Mouse (Mus musculus) T-helper 1 cell (primary cell): ENCODE results near the gene Fsd2.

ENCODE experiments used
- in situ Hi-C: fragments of 300-600 bp; cut with MboI, MseI; formaldehyde crosslinking; loops from one replicate; pipeline ENCODE4 v1.15.1; 2025; ENCODE audit warnings: high pct_unique_total_duplicates

Fsd2 gene

DNA sequence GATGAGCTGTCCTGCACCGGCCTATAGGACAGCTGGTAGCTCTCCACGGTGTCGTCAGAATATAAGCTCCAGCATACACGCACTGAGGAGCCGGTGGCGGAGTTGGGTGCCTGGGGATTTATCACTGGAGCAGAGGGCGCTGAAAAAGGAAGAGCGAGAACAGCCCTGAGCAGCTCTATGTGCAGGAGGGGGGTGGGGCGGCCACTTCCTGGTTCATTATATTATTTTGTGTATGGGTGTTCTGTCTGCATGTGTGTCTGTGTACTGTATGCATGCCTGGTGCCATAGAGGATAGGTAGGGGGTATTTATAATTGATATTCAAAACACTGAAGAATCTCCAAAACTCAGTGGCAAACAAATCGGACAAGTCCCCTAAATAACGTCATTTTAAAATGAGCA is 17.9 kb downstream of the Fsd2 start:
- in situ Hi-C loops, result no loop called here

DNA sequence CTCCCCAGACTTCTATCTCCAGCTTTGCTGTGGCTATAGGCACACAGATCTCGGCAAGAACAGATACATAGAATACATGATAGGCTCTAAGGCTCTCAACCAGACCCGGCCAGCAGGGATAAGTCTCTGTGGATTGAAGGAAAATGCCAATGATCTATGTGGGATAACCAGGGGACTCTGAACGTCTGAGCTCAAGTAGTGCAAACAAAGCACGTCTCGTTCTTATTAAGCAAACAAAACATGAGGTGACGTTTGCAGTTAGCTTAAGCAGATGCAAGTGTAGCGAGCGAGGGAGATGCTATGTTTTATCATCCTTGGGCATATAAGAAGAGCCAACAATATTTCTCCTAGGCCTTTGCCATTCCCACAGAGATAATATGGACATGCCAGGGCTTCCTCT is 23.8 kb downstream of the Fsd2 start:
- in situ Hi-C loops, result no loop called here

DNA sequence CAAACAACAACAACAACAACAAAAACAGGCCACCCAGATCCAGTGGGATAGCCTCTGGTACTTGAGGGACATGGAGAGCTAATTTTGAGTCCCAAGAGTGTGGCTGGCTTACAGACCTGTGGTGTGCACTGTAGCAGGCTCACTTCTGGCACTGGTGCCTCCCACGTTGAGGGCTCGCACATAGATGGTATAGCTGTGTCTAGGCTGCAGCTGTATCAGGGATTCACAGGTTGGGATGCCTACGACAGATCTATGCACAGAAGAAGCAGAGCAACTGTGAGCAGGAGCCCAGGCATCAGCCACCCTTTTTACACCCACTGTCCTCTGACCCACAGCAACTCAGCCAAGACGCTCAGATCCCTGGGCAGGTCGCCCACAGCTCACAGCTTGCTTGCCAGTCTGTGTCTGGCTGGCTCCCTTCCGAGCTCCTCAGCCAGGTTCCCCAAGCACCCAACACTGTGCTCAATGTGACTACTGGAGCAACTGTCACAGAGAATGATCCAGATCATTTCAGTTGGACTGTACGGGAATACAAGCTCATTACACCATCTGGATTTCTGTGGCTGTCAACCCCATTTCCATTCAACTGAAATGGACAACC is 24.7 kb downstream of the Fsd2 start:
- in situ Hi-C loops, result no loop called here

DNA sequence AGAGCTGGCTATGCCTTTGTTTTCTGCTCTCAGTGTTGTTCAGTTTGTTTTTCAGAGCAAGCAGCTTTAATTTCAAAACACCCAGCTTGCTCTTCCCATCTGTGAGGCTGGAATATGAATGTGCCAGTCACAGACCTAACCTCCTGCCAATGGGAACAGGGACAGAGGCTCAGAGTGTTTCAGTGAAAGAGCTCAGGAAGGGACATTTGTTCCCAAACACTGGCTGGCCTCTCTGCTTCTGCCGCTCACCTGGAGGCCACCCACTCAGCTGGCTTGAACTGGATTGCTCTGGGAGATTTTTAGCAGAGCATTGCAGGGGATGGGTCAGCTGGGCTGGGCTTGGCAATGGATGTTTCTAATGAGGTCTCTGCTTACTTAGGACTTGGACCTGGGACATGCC is 25.7 kb downstream of the Fsd2 start:
- in situ Hi-C loops, result no loop called here

DNA sequence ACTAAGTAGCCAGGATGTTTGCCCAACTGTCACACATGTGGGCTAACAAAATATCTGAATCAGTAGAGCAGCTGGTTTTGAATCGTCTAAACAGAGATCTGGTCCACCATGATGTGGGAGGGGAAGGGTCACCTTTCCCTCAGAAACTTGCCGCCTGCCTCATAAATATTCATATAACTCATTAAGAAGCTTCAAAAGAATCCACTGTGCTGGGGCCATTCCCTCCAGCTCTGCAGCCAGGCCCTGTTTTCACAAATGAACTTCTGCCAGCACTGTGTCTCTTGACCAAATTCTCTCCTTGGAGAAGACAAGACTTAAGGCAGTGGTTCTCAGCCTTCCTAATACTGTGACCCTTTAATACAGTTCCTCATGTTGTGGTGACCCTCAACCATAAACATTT is 27.2 kb downstream of the Fsd2 start:
- in situ Hi-C loops, result no loop called here

DNA sequence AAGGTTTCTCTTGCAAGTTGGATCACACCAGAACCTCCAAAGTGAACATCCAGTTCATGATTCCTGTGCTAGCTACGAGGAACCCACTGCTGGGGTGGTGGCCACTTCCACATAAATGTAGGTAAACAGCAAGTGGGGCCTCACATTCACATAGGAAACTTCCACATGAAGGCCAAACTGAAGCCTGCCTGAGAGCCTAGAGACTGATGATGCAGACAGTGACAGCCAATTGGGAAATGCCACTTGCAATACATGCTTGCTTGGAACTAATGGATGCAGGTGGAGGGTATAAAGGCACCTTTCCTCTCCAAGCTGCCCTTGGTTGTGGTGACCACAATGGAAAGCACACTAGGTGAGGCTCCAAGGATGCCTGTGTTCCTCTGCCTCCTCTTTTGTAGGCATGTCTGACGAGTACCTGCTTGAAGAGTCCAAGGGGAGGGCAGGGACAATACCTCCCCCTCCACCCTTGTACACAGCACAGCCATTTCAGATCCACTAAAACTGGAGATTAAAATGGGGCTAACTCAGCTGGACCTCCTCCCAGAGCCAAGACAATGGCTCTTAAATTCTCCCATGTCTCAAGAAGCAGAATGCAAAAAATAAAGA is 28.6 kb downstream of the Fsd2 start:
- in situ Hi-C loops, result no loop called here

DNA sequence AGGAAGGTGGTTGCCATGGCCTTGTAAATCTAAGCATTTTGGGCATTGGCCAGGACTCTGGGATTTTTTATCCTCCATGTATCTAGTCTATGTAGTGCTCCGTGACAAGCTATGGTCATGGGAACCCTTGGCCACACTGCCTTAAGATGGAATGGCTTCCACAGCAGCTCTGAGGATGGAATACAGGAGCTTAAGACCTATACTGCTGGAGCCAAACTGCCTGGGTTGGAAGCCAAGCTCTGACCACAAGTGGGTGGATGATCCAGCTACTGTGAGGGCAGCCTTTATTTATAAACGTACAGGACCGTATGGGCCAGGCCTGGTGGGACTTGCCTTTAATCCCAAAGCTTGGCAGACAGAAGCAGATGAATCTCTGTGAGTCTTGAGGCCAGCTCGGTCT is 30.3 kb downstream of the Fsd2 start:
- in situ Hi-C loops, result no loop called here

DNA sequence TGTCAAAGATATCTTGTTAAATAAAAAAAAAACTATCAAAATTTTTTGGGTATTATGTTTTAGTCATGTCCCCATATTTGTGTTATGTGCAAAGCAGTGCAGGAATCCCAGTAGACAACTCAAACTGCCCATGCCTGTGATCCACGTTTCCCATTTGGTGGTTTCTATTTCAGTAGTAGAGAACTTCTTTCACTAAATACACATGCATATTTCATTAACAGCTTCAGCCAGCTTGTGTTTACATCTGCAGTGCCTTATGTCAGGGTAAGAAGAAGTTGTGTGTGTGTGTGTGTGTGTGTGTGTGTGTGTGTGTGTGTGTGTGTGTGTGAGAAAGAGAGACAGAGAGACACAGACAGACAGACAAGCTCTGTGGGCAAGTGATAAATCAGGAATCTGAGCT is 35.3 kb downstream of the Fsd2 start:
- in situ Hi-C loops, result no loop called here

DNA sequence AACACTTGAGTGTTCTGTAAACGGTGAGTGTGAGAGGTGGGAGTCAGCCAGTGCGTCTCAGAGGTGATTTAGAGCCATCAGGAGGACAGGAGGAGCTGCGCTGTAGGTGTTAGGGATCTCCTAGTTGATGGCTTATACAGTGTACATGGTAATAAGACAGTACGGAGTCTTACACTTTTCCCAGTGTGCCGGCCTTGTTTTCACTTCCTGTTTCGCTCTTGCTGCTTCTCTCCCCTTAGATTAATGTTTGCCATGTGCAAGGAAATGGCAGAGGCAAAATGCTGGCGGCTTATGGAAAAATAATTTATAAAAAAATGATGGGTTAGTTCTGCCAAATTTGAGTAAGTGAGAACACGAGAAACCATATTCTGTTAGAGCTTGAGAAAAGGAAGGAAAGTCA is 37.8 kb downstream of the Fsd2 start:
- in situ Hi-C loops, result no loop called here

DNA sequence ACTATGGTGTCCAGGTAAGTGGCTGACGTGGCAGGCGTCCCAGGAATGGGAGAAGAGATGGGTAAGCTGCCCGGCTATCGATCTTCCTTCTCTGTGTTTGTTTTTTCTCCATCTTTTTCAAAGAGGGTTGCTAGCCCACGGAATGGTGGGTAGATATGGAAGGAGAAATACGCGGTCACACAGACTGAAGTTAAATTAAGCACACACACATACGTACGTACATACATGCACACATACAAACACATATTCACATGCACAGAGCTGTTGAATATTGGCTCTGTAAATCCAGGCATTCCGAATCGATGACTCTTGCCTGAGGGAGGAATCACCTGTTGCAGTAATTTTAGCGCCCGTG is 43.1 kb downstream of the Fsd2 start:
- in situ Hi-C loops, result no loop called here

DNA sequence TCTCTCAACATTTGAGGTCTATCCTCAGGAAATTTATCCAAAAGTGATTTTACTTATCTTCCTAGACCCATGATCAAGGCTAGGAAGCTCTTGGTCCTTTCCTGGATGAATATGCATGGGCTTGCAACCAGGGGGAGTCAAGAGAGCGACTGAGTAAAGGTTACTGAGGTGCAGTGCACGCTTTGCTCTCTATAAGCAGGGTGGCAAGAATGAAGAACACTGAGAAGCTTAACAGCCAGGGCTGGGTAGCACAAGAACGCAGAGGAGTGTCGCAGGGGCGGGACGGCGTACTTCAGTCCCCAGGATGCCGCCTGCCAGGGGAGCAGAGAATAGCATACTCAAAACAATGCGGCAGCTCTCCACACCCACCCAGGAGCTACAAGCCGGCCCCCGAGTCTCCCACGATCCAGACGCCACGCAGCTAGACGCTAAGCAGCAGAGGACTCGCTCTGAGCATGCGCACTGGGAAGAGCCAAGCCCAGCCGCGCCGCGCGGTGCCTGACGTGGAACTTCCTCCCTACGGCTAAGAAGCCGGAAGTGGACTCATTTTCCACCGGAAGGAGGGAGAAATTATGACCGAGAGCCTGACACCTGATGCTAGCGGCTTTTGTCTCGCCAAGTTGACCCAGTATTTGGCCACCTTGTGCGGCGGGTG is 43.6 kb downstream of the Fsd2 start:
- in situ Hi-C loops, result no loop called here

DNA sequence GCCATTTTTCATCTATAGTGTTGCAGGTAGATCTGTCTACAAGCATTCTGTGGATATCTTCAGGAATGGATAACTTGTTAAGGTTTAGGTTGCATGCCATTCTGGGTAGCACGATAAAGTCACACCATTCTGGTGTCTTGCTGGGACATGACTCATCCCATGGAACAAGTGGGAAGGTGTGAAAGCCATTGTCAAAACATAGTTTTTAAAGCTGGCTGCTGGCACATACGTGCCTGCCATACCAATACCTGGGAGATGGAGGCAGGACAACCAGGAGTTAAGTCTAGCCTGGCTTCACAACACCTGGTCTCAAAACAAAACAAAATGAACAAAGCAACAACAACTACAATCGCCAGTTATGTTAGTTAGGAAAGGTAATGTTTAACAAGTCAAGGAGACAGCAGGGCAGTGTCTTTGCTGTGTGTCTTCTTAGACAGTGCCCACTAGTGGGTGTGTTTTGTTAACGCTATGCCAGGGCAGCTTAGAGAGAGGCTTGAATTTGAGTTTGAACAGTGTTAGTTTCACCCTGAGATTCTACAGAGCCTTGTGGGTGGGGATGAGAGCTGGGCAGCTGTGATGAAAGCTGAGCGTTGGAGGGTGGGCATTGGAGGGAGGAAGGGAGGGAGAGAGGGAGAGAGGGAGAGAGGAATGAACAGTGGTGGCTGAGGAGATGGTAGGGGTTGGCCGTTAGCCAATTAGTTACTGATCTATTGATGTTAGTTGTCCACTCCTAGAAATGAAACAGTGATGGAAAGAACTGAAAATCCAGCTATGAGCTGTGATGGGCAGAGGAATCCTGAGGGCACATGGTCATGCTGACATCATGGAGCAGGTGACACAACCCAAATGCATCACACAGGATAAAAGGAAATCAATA is 50.4 kb downstream of the Fsd2 start:
- in situ Hi-C loops, result loop anchor here (10.0 kb wide), 1 partner anchor 162 kb away; no protein-coding TSS in a partner anchor

DNA sequence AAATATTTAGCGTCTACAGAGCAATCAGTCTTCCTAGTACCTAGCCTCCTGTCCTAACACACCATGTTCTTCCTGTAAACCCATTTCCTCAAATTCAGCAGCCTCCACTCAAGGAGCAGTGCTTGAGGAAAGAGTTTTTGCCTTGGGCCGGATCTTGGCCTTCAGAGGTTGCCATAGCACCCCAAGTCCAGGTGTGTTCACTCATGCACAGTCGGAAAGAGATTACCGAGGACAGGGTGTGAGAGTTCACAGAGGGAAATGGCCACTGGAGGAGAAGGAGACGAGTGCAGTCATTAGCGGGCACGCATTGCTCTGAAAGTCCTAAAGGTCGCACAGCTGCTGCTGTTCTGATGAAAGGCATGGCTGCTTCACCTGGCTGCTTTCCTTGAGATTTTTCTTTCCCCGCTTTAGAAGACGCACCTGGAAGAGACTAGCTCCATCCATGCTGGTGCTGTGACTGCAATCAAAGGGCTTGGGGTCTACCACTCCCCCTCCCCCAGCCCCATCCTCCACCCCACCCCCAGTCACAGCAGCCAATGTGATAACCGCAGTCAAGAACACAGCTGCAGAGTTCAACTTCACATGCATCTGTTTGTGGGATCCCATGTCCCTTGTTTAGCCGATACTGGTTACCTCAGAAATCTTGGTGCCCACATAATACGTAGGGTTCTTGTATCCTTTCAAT is 51.7 kb downstream of the Fsd2 start:
- in situ Hi-C loops, result loop anchor here (10.0 kb wide), 1 partner anchor 160 kb away; no protein-coding TSS in a partner anchor

DNA sequence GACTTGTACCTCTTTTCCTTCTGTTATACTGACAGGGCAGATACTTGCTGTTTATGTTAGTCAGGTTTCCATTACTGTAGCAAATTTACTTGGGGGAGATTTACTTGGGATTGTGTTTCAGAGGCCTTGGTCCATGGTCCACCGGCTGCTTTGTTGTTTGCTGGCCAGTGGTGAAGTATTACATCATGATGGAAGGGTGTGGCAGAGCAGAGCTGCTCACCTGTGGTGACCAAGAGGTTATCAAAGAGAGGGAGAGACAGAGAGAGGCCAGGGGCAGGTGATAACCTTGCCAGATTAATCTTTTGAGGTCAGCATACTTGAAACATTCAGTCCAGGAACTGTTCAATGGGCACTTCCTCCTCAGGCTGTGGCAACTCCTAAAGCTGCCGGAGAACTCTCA is 65.7 kb downstream of the Fsd2 start:
- in situ Hi-C loops, result no loop called here

DNA sequence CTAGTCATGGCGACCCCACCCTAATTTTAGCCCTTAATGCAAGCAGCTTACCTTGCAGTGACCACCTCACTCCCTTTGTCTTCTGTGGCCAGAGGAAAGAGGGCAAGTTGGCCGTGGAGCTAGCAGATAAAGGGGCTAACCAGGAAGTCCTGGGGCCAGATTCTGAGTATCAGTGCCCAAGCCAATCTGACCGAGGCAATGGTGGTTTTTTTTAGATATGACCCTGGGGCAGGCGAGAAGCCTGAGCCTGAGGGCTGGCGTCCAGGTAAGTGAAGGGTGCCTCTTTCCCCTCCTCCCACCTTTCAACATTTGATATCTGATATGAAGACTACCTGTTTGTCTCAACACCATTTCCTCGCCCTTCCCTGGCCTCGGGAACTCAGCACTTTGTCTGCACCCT is 68.6 kb downstream of the Fsd2 start, which contains the start of gene BC048679:
Gene BC048679, minus strand, starts transcription at position 101 of the 400 bp plus-strand sequence.
- in situ Hi-C loops, result no loop called here

DNA sequence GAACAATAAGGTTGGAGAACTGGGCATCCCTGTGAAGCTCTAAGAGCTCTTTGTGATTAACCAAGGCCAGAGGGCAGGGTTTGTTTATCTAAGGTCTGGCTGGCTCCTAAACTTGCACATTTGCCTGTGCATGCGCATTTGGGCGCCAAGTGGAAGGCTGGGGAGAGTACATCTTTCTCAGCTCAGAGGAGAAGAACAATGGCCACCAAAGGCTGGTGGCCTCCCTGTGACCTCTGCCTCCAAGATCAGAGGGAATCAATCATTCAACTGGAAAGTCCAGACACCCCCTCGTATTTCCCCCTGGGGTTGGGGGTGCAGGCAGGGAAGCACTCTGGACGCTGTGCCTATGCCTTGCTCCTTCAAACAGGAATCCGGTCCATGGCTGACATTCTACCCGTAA is 69.6 kb downstream of the Fsd2 start:
- in situ Hi-C loops, result no loop called here

DNA sequence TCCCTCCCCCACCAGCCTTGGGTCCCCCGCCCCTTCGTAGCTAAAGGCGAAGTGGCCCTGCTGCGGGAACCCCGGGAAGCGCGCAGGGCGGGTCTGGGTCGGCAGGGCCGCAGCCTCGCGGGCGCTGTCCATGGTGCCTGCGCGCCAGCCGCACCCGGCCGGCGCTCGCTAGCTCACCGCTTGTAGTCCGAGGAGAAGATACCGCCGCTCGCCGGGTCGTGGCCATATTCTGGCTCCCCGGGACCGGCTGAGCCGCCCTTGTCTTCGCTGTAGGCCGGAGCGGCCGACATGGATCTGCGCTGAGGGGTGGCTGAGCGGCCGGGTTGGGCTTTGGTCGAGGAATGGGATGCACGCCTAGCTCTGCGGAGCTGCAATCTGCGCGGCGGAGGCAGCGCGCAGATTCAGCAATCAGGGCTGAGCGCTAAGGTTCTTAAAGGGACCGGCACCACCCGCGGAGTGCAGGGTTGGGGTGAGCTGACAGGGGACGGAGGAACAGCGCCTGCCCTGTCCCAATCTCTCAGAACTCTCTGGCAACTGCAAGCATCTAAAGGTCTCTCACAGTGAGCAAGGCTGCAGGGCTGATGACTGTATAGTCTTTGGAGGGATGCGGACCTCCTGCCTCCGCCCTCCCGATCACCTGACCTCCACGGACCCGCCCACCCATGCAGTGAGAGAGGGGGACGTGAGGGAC is 73.3 kb downstream of the Fsd2 start, which contains the start of gene Ap3b2:
Gene Ap3b2, minus strand, starts transcription at position 595 of the 691 bp plus-strand sequence.
- in situ Hi-C loops, result no loop called here

DNA sequence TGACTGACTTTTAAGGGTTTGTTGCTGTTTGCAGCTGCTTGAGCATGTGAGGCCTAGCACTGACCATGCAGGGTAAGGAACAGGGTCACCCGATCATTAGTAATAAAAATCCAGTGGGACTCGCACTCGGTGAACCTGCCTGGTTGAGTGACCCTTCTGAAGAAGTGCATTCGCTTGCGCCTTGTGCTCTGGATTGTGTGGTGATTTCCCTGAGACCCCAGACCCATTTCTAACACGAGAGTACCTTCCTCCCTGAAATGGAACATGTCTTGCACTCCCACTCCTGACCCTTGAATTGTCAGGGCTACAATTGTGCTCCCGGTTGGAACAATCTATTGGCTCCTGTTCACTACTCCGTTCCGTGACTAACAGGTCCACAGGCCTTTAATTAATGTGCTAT is 74.1 kb downstream of the Fsd2 start:
- in situ Hi-C loops, result no loop called here

DNA sequence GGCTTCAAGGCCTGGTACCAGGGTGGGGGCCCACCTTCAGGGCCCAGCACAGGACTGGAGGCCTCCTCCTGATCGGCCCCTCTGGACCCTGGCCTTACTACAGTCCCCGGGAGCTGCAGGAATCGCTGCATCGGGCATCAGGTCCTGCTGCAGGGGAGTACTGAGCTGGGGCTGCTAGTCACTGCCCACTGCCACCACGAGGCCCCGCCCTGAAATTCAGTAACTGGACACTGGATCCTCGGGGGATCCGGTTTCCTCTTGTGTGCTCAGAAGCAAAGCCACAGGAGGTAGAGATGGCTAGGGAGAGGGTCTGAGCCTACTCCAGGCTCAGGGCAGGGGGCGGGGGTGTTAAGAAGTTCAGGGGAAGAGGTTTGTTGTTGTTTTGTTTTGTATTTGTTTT is 77.1 kb downstream of the Fsd2 start:
- in situ Hi-C loops, result no loop called here
